Mouse (Mus musculus) right cerebral cortex, postnatal 14 days (tissue): Measurements from ENCODE around the gene Bglap3.
"Not testable (repeated sequence)": the region's sequence is repeated elsewhere in the genome, so short reads cannot be mapped to it uniquely, and the experiment has no call there.

Source experiments
- DNase-seq: peaks from one replicate; pipeline ENCODE4 v3.0.0; 2022

Gene Bglap3

GRCm38 (mm10) chr3:88372643-88373042 lies at the start of gene Bglap3:
Gene Bglap3 (minus strand): TSS chr3:88372743.
- DNase-seq: not testable (repeated sequence)

- DNase-seq: no peak
Measured at GRCm38 (mm10) chr3:88422020-88422720, 49.6 kb upstream of the Bglap3 start.

GRCm38 (mm10) chr3:88420771-88421170 lies 48.2 kb upstream of the Bglap3 start:
- no peak for DNase-seq

GRCm38 (mm10) chr3:88418016-88418415 lies 45.5 kb upstream of the Bglap3 start:
- no peak for DNase-seq

- no peak for DNase-seq
Measured at GRCm38 (mm10) chr3:88415668-88416067, 43.1 kb upstream of the Bglap3 start.

- DNase-seq: no peak
Measured at GRCm38 (mm10) chr3:88412636-88413035, 40.1 kb upstream of the Bglap3 start.

- no peak for DNase-seq
Measured at GRCm38 (mm10) chr3:88411681-88412080, 39.1 kb upstream of the Bglap3 start.

- no peak for DNase-seq
Measured at GRCm38 (mm10) chr3:88410645-88411031, 38.1 kb upstream of the Bglap3 start.

- peak; percentile 88 for DNase-seq
Measured at GRCm38 (mm10) chr3:88409741-88410644, 37.5 kb upstream of the Bglap3 start, which contains the start of gene Pmf1. Gene Pmf1 (minus strand): TSS chr3:88410331.

- no peak for DNase-seq
Measured at GRCm38 (mm10) chr3:88408953-88409352, 36.4 kb upstream of the Bglap3 start.

- no peak for DNase-seq
Measured at GRCm38 (mm10) chr3:88407529-88407928, 35.0 kb upstream of the Bglap3 start.

GRCm38 (mm10) chr3:88407090-88407489 lies 34.5 kb upstream of the Bglap3 start:
- peak; percentile 48 for DNase-seq

- no peak for DNase-seq
Measured at GRCm38 (mm10) chr3:88403522-88404230, 31.1 kb upstream of the Bglap3 start.

- DNase-seq: no peak
Measured at GRCm38 (mm10) chr3:88398666-88399065, 26.1 kb upstream of the Bglap3 start.

GRCm38 (mm10) chr3:88395742-88396141 lies 23.2 kb upstream of the Bglap3 start:
- no peak for DNase-seq

GRCm38 (mm10) chr3:88395288-88395687 lies 22.7 kb upstream of the Bglap3 start:
- DNase-seq: no peak

GRCm38 (mm10) chr3:88393776-88394375 lies 21.3 kb upstream of the Bglap3 start:
- no peak for DNase-seq

GRCm38 (mm10) chr3:88384364-88384763 lies 11.8 kb upstream of the Bglap3 start, which contains the start of gene Bglap:
Gene Bglap (minus strand): TSS chr3:88384464.
- DNase-seq: no peak

- DNase-seq: not testable (repeated sequence)
Measured at GRCm38 (mm10) chr3:88382383-88382782, 9.8 kb upstream of the Bglap3 start.

GRCm38 (mm10) chr3:88381389-88382315 lies 9.1 kb upstream of the Bglap3 start:
- not testable (repeated sequence) for DNase-seq

- DNase-seq: not testable (repeated sequence)
Measured at GRCm38 (mm10) chr3:88378599-88378998, 6.1 kb upstream of the Bglap3 start, which contains the start of gene Bglap2. Gene Bglap2 (minus strand): TSS chr3:88378699.
